In the genomic region with DNA sequence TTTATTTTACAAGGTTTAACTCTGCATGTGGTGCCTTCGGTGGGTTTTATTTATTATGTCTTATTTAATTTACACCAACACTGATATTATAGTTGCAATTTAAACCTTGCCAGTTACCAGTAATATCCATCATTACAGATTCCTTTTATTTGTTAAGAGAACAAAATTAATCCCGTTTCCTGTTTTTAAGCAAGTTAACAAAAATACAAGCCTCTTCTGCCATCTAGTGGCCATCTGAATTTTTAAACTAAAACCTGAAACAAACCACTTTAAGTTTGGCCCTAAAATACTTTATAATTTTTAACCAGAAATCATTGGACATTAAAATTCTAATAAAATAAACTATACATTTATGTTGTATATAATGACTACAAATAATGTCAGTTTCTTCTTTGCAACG, we compare ENCODE assay signal across 9 mouse cellular contexts.
DNase-seq lines count a peak whose midpoint lies in the region; ATAC-seq lines count a peak whose summit lies in the region.
"Had no signal": no experiment of that assay in that cellular context is flagged by ENCODE, and none has a peak within 500 bp of the region (broad histone marks: within the 10 kb centered on the region; RNA-seq: fewer than 3 reads in every experiment).

No protein-coding gene starts in this region.

- H3K9me3 ChIP-seq in intestine, embryonic 14.5 days (ENCODE audit: control insufficient read depth, low read length): no peaks in the 10 kb centered on the region
- no peaks in the 10 kb centered on the region for H3K9me3 ChIP-seq in intestine, embryonic 15.5 days

- no peak overlapping the region for H3K4me3 ChIP-seq in intestine, embryonic 14.5 days (ENCODE audit: low read depth, low read length)
- H3K4me3 ChIP-seq in intestine, embryonic 15.5 days (replicated peaks): no peak overlapping the region

- no peak for ATAC-seq in intestine, embryonic 14.5 days (replicated peaks; ENCODE audit: low FRiP score, low TSS enrichment, low read depth)
- ATAC-seq in intestine, embryonic 15.5 days: no peak

- peak overlapping the region; percentile 20; the same call in 1 of the 2 replicates for H3K4me2 ChIP-seq in intestine, embryonic 14.5 days (ENCODE audit: low read length)
- no peak overlapping the region for H3K4me2 ChIP-seq in intestine, embryonic 15.5 days (replicated peaks)

- H3K4me1 ChIP-seq in intestine, embryonic 14.5 days (replicated peaks; ENCODE audit: control insufficient read depth, insufficient read depth, low read length): no peaks in the 10 kb centered on the region
- H3K4me1 ChIP-seq in intestine, embryonic 15.5 days (replicated peaks): no peaks in the 10 kb centered on the region

- no peak for DNase-seq in intestine, embryonic 14.5 days (ENCODE audit: low spot score)
- DNase-seq in A20 (ENCODE audit: low read depth, low spot score) (peak; percentile 37), MEL-GATA-1-ER (ENCODE audit: extremely low read depth, low read depth) (peak; percentile 12)
- peak; percentile 28 for DNase-seq in hindlimb bud, embryonic 11.5 days (ENCODE audit: extremely low spot score, low read depth, low spot score)
- no peak for DNase-seq in thymus, postnatal 14 days
- DNase-seq in Muller cell, postnatal 12 days (ENCODE audit: inconsistent ontology term): no peak
- DNase-seq in spleen, postnatal 36 days (ENCODE audit: low spot score in 2 of 2): no peak
- DNase-seq: thymus, adult 18-20 months had no signal

- H3K27me3 ChIP-seq in intestine, embryonic 14.5 days (replicated peaks; ENCODE audit: control insufficient read depth, insufficient read depth, low read length): no peaks in the 10 kb centered on the region
- H3K27me3 ChIP-seq in intestine, embryonic 15.5 days (replicated peaks): no peaks in the 10 kb centered on the region

- no peak overlapping the region for H3K9ac ChIP-seq in intestine, embryonic 14.5 days (ENCODE audit: low read length)
- no peak overlapping the region for H3K9ac ChIP-seq in intestine, embryonic 15.5 days

- WGBS in intestine, embryonic 14.5 days: 24% methylated on average over 3 of the region's 3 CpGs
- WGBS in intestine, embryonic 15.5 days: 22% methylated on average over 3 of the region's 3 CpGs

- no peaks in the 10 kb centered on the region for H3K36me3 ChIP-seq in intestine, embryonic 14.5 days (ENCODE audit: control insufficient read depth, insufficient read depth, low read length)
- no peaks in the 10 kb centered on the region for H3K36me3 ChIP-seq in intestine, embryonic 15.5 days

- H3K27ac ChIP-seq in intestine, embryonic 14.5 days (ENCODE audit: low read depth): no peak overlapping the region
- H3K27ac ChIP-seq in intestine, embryonic 15.5 days: no peak overlapping the region

Comparison
In these comparisons a context has a peak if more than half of its experiments do, and no peak if none do; other contexts are left out.
1. DNase-seq: peak in A20 (single experiment), MEL-GATA-1-ER (single experiment) and hindlimb bud, embryonic 11.5 days (single experiment); none in intestine, embryonic 14.5 days (single experiment), thymus, postnatal 14 days (single experiment), Muller cell, postnatal 12 days (single experiment) and spleen, postnatal 36 days (0 of 2).